ENCODE assay signal across 8 mouse cellular contexts in genomic region chr4:47399824-47400223, GRCm38 (mm10). TPM values are rescaled to one million over a fixed set of nuclear protein-coding genes. Genes with fewer than 3 reads are reported as not detected.
DNase-seq lines count a peak whose midpoint lies in the region; ATAC-seq and TF ChIP-seq lines count a peak whose summit lies in the region.

No protein-coding gene starts in this region.

- H3K9ac ChIP-seq in liver, postnatal 0 days (replicated peaks), result no peak overlapping the region
- no peak overlapping the region for H3K9ac ChIP-seq in midbrain, embryonic 15.5 days

- peak; percentile 41 for DNase-seq in embryo, embryonic 10.5 days (ENCODE audit: low spot score)
- DNase-seq in embryo, embryonic 9.5 days (ENCODE audit: extremely low spot score), result no peak
- DNase-seq in liver, postnatal 0 days, result no peak
- DNase-seq in liver, result no peak
- peak; percentile 68 for DNase-seq in adipocyte (ENCODE audit: low spot score)
- DNase-seq in kidney, adult 8-10 months, result peak; percentile 38 to 58
- DNase-seq in retina, postnatal 7 days (ENCODE audit: low read depth, low spot score), result peak; percentile 27

- H3K4me1 ChIP-seq in liver, postnatal 0 days (ENCODE audit: insufficient read depth), result peaks cover 2% of the 10 kb centered on the region; the same call in 1 of the 2 replicates
- no peaks in the 10 kb centered on the region for H3K4me1 ChIP-seq in midbrain, embryonic 15.5 days

- no peak overlapping the region for H3K4me3 ChIP-seq in liver, postnatal 0 days (ENCODE audit: low read depth, low read length)
- no peak overlapping the region for H3K4me3 ChIP-seq in midbrain, embryonic 15.5 days

- TF ChIP-seq CTCF in liver, postnatal 0 days (IDR thresholded peaks at IDR 0.05; ENCODE audit: low read depth), result peak; percentile 86

- no peak overlapping the region for H3K4me2 ChIP-seq in liver, postnatal 0 days (ENCODE audit: low read depth, low read length)
- no peak overlapping the region for H3K4me2 ChIP-seq in midbrain, embryonic 15.5 days

- no peaks in the 10 kb centered on the region for H3K27me3 ChIP-seq in liver, postnatal 0 days (ENCODE audit: insufficient read depth, low read length)
- H3K27me3 ChIP-seq in midbrain, embryonic 15.5 days (replicated peaks), result no peaks in the 10 kb centered on the region

- TF ChIP-seq EP300 in liver, postnatal 0 days (IDR thresholded peaks at IDR 0.05; ENCODE audit: low read depth), result no peak

- no peaks in the 10 kb centered on the region for H3K9me3 ChIP-seq in liver, postnatal 0 days (ENCODE audit: low read length)
- H3K9me3 ChIP-seq in midbrain, embryonic 15.5 days, result no peaks in the 10 kb centered on the region

- no peak for ATAC-seq in liver, postnatal 0 days
- no peak for ATAC-seq in midbrain, embryonic 15.5 days (replicated peaks)

- no peak overlapping the region for H3K27ac ChIP-seq in liver, postnatal 0 days (ENCODE audit: low read depth)
- no peak overlapping the region for H3K27ac ChIP-seq in midbrain, embryonic 15.5 days

- peaks cover 17% of the 10 kb centered on the region for H3K36me3 ChIP-seq in liver, postnatal 0 days (replicated peaks; ENCODE audit: insufficient read depth, low read length)
- H3K36me3 ChIP-seq in midbrain, embryonic 15.5 days (replicated peaks), result 0 out of 2 replicates have a peak, but pooled peaks cover 5% of the 10 kb centered on the region

RNA-seq across cellular contexts. Expression of gene Tgfbr1, which starts 46.8 kb away (rescaled TPM):
- 3.7 and 5.2 TPM in 2 replicates for polyA plus RNA-seq in liver, postnatal 0 days (2015; fragmentation: Nextera tagmentation; extraction: Ambion mirVana)
- polyA plus RNA-seq in midbrain, embryonic 15.5 days (2015; fragmentation: Nextera tagmentation; extraction: Ambion mirVana), result 36.4 and 37.5 TPM in 2 replicates

Comparison
In these comparisons a context has a peak if more than half of its experiments do, and no peak if none do; other contexts are left out.
1. DNase-seq: peak in embryo, embryonic 10.5 days (single experiment), adipocyte (single experiment), kidney, adult 8-10 months (2 of 2) and retina, postnatal 7 days (single experiment); none in embryo, embryonic 9.5 days (single experiment), liver, postnatal 0 days (single experiment) and liver (single experiment).